Mouse (Mus musculus): ENCODE results near the gene Gm11937. TPM values are rescaled to one million over a fixed set of nuclear protein-coding genes. Genes with fewer than 3 reads are reported as not detected.
"Not testable (repeated sequence)": the region's sequence is repeated elsewhere in the genome, so short reads cannot be mapped to it uniquely, and the experiment has no call there.

Gm11937 gene
- polyA plus RNA-seq, 1 experiment from 2014 or later, result not detected

DNA sequence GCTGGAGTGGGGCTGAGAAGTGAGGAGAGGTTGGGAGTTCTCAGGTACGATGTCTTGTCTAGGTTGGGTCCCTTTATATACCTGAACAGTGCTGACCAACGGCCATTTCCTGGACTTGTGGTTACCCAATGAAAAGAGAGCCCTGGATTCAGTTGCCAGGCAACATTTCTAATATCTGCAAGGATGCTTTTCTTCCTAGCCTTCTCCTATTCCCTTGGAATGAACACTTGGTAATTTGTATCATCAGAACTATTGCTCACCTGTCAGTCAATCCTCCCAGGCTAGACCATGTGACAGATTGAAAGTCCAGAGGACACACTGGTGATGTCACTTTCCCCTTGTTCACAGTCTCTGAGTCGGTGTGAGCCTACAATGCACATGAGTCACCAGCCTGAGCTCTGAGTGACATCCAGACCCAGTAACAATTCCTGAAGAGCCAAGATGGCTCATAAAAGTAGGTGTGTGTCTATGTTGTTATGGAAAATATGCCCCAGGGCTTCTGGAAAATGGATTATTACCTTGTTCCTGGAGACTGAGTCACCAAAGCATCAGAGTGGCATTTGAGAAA is 4.9 kb upstream of the Gm11937 start, which contains the start of gene Krtap2-4:
Gene Krtap2-4, minus strand, starts transcription at position 51 of the 568 bp plus-strand sequence.
- no peaks in the 10 kb centered on the region for H3K9me3 ChIP-seq (replicated peaks; ENCODE audit: low read length)
- no peak within 1 kb of the TSS for H3K9ac ChIP-seq (ENCODE audit: low read depth, low read length)
- no peak within 1 kb of the TSS for H3K4me3 ChIP-seq (replicated peaks; ENCODE audit: low read depth, low read length)
- ATAC-seq (replicated peaks; ENCODE audit: low FRiP score, low read depth) (no peak), DNase-seq (ENCODE audit: low spot score) (no peak)
- no peaks in the 10 kb centered on the region for H3K27me3 ChIP-seq (ENCODE audit: insufficient read depth, low read length)
- TF ChIP-seq CTCF (IDR thresholded peaks at IDR 0.05; ENCODE audit: low read depth), result no peak
- H3K36me3 ChIP-seq (ENCODE audit: insufficient read depth, low read length), result no peaks in the 10 kb centered on the region
- no peaks in the 10 kb centered on the region for H3K4me1 ChIP-seq (replicated peaks; ENCODE audit: insufficient read depth, low read length)
- H3K4me2 ChIP-seq (ENCODE audit: low read length), result no peak within 1 kb of the TSS
- H3K27ac ChIP-seq, result no peak within 1 kb of the TSS
- 68% methylated on average over 3 of the region's 3 CpGs for WGBS

GRCm38 (mm10) chr11:99609126-99609525 is 863 bp downstream of the Gm11937 start:
- ATAC-seq (replicated peaks; ENCODE audit: low FRiP score, low read depth), result no peak

GRCm38 (mm10) chr11:99603208-99603607 is 6.8 kb downstream of the Gm11937 start, which contains the start of gene Gm11938:
Gene Gm11938 (minus strand): TSS chr11:99603308.
- H3K4me3 ChIP-seq (replicated peaks; ENCODE audit: low read depth, low read length); ATAC-seq (replicated peaks; ENCODE audit: low FRiP score, low read depth); DNase-seq (ENCODE audit: low spot score); H3K9ac ChIP-seq (ENCODE audit: low read depth, low read length); H3K9me3 ChIP-seq (replicated peaks; ENCODE audit: low read length); H3K27ac ChIP-seq; H3K27me3 ChIP-seq (ENCODE audit: insufficient read depth, low read length); H3K4me2 ChIP-seq (ENCODE audit: low read length); H3K36me3 ChIP-seq (ENCODE audit: insufficient read depth, low read length); H3K4me1 ChIP-seq (replicated peaks; ENCODE audit: insufficient read depth, low read length): not testable (repeated sequence)
- WGBS, result 36% methylated on average over 1 of the region's 1 CpGs

More at GRCm38 (mm10) chr11:99609126-99609525, 863 bp downstream of the Gm11937 start:
- DNase-seq (ENCODE audit: low spot score), result no peak
- Histone ChIP-seq H3K36me3 (ENCODE audit: insufficient read depth, low read length) (no peaks in the 10 kb centered on the region), H3K27ac (no peak overlapping the region), H3K4me3 (replicated peaks; ENCODE audit: low read depth, low read length) (no peak overlapping the region), H3K9ac (ENCODE audit: low read depth, low read length) (no peak overlapping the region), H3K4me2 (ENCODE audit: low read length) (no peak overlapping the region), H3K27me3 (ENCODE audit: insufficient read depth, low read length) (no peaks in the 10 kb centered on the region), H3K9me3 (replicated peaks; ENCODE audit: low read length) (no peaks in the 10 kb centered on the region), H3K4me1 (replicated peaks; ENCODE audit: insufficient read depth, low read length) (no peaks in the 10 kb centered on the region)
- TF ChIP-seq CTCF (IDR thresholded peaks at IDR 0.05; ENCODE audit: low read depth), result no peak
- WGBS, result 84% methylated on average over 1 of the region's 1 CpGs

GRCm38 (mm10) chr11:99597742-99598141 is 12.2 kb downstream of the Gm11937 start, which contains the start of gene Krtap9-3:
Gene Krtap9-3 (minus strand): TSS chr11:99598105.
- 69% methylated on average over 6 of the region's 6 CpGs for WGBS

DNA sequence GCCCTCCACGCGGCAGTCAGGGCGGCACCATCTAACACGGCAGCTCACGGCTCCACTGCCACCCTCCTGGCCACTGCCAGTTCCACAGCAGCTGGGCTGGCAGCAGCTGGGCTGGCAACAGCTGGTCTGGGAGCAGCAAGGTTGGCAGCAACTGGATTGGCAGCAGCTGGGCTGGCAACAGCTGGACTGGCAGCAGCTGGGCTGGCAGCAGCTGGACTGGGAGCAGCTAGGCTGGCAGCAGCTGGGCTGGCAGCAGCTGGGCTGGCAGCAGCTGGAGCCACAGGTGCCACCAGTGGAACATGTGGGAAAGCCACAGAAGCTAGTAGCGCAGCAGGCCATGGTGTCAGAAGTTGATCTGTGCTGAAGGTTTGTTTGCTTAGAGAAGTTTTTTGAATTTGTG is 19.0 kb downstream of the Gm11937 start, which contains the start of gene Krtap1-3:
Gene Krtap1-3, minus strand, starts transcription at position 359 of the 400 bp plus-strand sequence.
- no peak for DNase-seq (ENCODE audit: low spot score)
- Histone ChIP-seq H3K27ac (no peak within 1 kb of the TSS), H3K9me3 (replicated peaks; ENCODE audit: low read length) (no peaks in the 10 kb centered on the region), H3K4me1 (replicated peaks; ENCODE audit: insufficient read depth, low read length) (no peaks in the 10 kb centered on the region), H3K4me2 (ENCODE audit: low read length) (no peak within 1 kb of the TSS), H3K4me3 (replicated peaks; ENCODE audit: low read depth, low read length) (no peak within 1 kb of the TSS), H3K9ac (ENCODE audit: low read depth, low read length) (no peak within 1 kb of the TSS), H3K36me3 (ENCODE audit: insufficient read depth, low read length) (no peaks in the 10 kb centered on the region), H3K27me3 (ENCODE audit: insufficient read depth, low read length) (no peaks in the 10 kb centered on the region)
- ATAC-seq (replicated peaks; ENCODE audit: low FRiP score, low read depth), result no peak
- 82% methylated on average over 6 of the region's 6 CpGs for WGBS
- no peak for TF ChIP-seq CTCF (IDR thresholded peaks at IDR 0.05; ENCODE audit: low read depth)

More at GRCm38 (mm10) chr11:99597742-99598141, 12.2 kb downstream of the Gm11937 start, which contains the start of gene Krtap9-3:
- not testable (repeated sequence) for H3K36me3 ChIP-seq (ENCODE audit: insufficient read depth, low read length); H3K9ac ChIP-seq (ENCODE audit: low read depth, low read length); H3K27me3 ChIP-seq (ENCODE audit: insufficient read depth, low read length); H3K4me2 ChIP-seq (ENCODE audit: low read length); H3K4me1 ChIP-seq (replicated peaks; ENCODE audit: insufficient read depth, low read length); DNase-seq (ENCODE audit: low spot score); H3K27ac ChIP-seq; H3K9me3 ChIP-seq (replicated peaks; ENCODE audit: low read length); H3K4me3 ChIP-seq (replicated peaks; ENCODE audit: low read depth, low read length); ATAC-seq (replicated peaks; ENCODE audit: low FRiP score, low read depth)

- no peaks in the 10 kb centered on the region for H3K27me3 ChIP-seq (ENCODE audit: insufficient read depth, low read length)
- WGBS, result 87% methylated on average over 7 of the region's 7 CpGs
- H3K36me3 ChIP-seq (ENCODE audit: insufficient read depth, low read length), result no peaks in the 10 kb centered on the region
- no peaks in the 10 kb centered on the region for H3K4me1 ChIP-seq (replicated peaks; ENCODE audit: insufficient read depth, low read length)
- no peak overlapping the region for H3K4me2 ChIP-seq (ENCODE audit: low read length)
- DNase-seq (ENCODE audit: low spot score) (no peak), ATAC-seq (replicated peaks; ENCODE audit: low FRiP score, low read depth) (no peak)
- H3K4me3 ChIP-seq (replicated peaks; ENCODE audit: low read depth, low read length), result no peak overlapping the region
- H3K9me3 ChIP-seq (replicated peaks; ENCODE audit: low read length), result no peaks in the 10 kb centered on the region
- no peak overlapping the region for H3K9ac ChIP-seq (ENCODE audit: low read depth, low read length)
- no peak for TF ChIP-seq CTCF (IDR thresholded peaks at IDR 0.05; ENCODE audit: low read depth)
- no peak overlapping the region for H3K27ac ChIP-seq
Measured at GRCm38 (mm10) chr11:99585096-99585495, 24.9 kb downstream of the Gm11937 start.
